Mouse (Mus musculus) heart, embryonic 15.5 days (tissue): ENCODE results near the gene Lonrf2. TPM values are rescaled to one million over a fixed set of nuclear protein-coding genes. Genes with fewer than 3 reads are reported as not detected.

Source experiments
- ATAC-seq: fragments of 200-750 bp; cut with Nextera tagmentation; replicated peaks from 2 replicates; pipeline ENCODE4 v1.8.0; 2017; ENCODE audit warnings: low read depth, moderate TSS enrichment; ENCODE audit not compliant: insufficient number of reproducible peaks, insufficient read depth, low FRiP score
- H3K27ac ChIP-seq: fragments of 300-500 bp; sonication (generic); 2 replicates; pipeline ENCODE4 v1.5.1; 2015; ENCODE audit warnings: mild to moderate bottlenecking, inconsistent platforms
- H3K27me3 ChIP-seq: fragments of 300-500 bp; sonication (generic); 2 replicates; pipeline ENCODE4 v1.6.1; 2015; ENCODE audit warnings: inconsistent platforms
- H3K36me3 ChIP-seq: fragments of 300-500 bp; sonication (generic); 2 replicates; pipeline ENCODE4 v1.6.1; 2015; ENCODE audit warnings: mild to moderate bottlenecking, inconsistent platforms
- H3K4me1 ChIP-seq: fragments of 300-500 bp; sonication (generic); replicated peaks from 2 replicates; pipeline ENCODE4 v1.6.1; 2015; ENCODE audit warnings: inconsistent platforms
- H3K4me2 ChIP-seq: fragments of 300-500 bp; sonication (generic); 2 replicates; pipeline ENCODE4 v1.6.1; 2015; ENCODE audit warnings: inconsistent platforms, mild to moderate bottlenecking, moderate library complexity
- H3K4me3 ChIP-seq: fragments of 300-500 bp; sonication (generic); 2 replicates; pipeline ENCODE4 v1.5.1; 2015; ENCODE audit warnings: mild to moderate bottlenecking, inconsistent platforms
- H3K9ac ChIP-seq: fragments of 300-500 bp; sonication (generic); 2 replicates; pipeline ENCODE4 v1.6.1; 2015; ENCODE audit warnings: mild to moderate bottlenecking, inconsistent platforms
- H3K9me3 ChIP-seq: fragments of 300-500 bp; sonication (generic); replicated peaks from 2 replicates; pipeline ENCODE4 v1.6.1; 2016; ENCODE audit warnings: inconsistent platforms
- WGBS: fragments of 180-500 bp; shearing (Covaris S2); methylation state at CpG from one replicate; pipeline ENCODE4 v1.1.7; 2015; ENCODE audit warnings: mixed read lengths; 5-methylcytosine and 5-hydroxymethylcytosine counted together
- polyA plus RNA-seq: library from polyadenylated mRNA; unstranded; fragments of >200 nt; fragmentation: Nextera tagmentation; extraction: Ambion mirVana; gene quantifications from 2 replicates; pipeline ENCODE4 v1.2.1, GENCODE M21; 2015

Gene Lonrf2
- polyA plus RNA-seq, 1 experiment from 2014 or later: 0.53 TPM

- Histone ChIP-seq H3K9me3 (no peaks in the 10 kb centered on the region), H3K4me2 (peak overlapping the region; percentile 89), H3K4me3 (peak overlapping the region; percentile 57), H3K27me3 (peaks cover 19% of the 10 kb centered on the region), H3K9ac (peak overlapping the region; percentile 55), H3K36me3 (no peaks in the 10 kb centered on the region), H3K4me1 (peaks cover 3% of the 10 kb centered on the region; the same call in 1 of the 2 replicates), H3K27ac (no peak overlapping the region)
- peak; percentile 79 for ATAC-seq
- WGBS: 3% methylated on average over 90 of the region's 103 CpGs
Measured at GRCm38 (mm10) chr1:38835568-38836476, 689 bp downstream of the Lonrf2 start.

GRCm38 (mm10) chr1:38834899-38835298 is 1.6 kb downstream of the Lonrf2 start:
- Histone ChIP-seq H3K9me3 (no peaks in the 10 kb centered on the region), H3K4me3 (peak overlapping the region; percentile 57; the same call in 1 of the 2 replicates), H3K9ac (no peak overlapping the region), H3K4me2 (peak overlapping the region; percentile 89), H3K36me3 (no peaks in the 10 kb centered on the region), H3K4me1 (peaks cover 3% of the 10 kb centered on the region; the same call in 1 of the 2 replicates), H3K27me3 (peaks cover 19% of the 10 kb centered on the region), H3K27ac (no peak overlapping the region)
- no peak for ATAC-seq
- 38% methylated on average over 3 of the region's 3 CpGs for WGBS

GRCm38 (mm10) chr1:38824926-38825325 is 11.6 kb downstream of the Lonrf2 start:
- Histone ChIP-seq H3K9ac (no peak overlapping the region), H3K36me3 (no peaks in the 10 kb centered on the region), H3K27ac (no peak overlapping the region), H3K4me2 (no peak overlapping the region), H3K4me3 (no peak overlapping the region), H3K4me1 (no peaks in the 10 kb centered on the region), H3K9me3 (no peaks in the 10 kb centered on the region), H3K27me3 (no peaks in the 10 kb centered on the region)
- ATAC-seq: no peak
- 73% methylated on average over 2 of the region's 2 CpGs for WGBS

- ATAC-seq: no peak
- Histone ChIP-seq H3K9me3 (no peaks in the 10 kb centered on the region), H3K27me3 (no peaks in the 10 kb centered on the region), H3K9ac (no peak overlapping the region), H3K4me2 (no peak overlapping the region), H3K4me1 (no peaks in the 10 kb centered on the region), H3K36me3 (no peaks in the 10 kb centered on the region), H3K27ac (no peak overlapping the region), H3K4me3 (no peak overlapping the region)
- WGBS: 71% methylated on average over 2 of the region's 2 CpGs
Measured at GRCm38 (mm10) chr1:38823851-38824250, 12.7 kb downstream of the Lonrf2 start.

GRCm38 (mm10) chr1:38819691-38820090 is 16.8 kb downstream of the Lonrf2 start:
- H3K27ac ChIP-seq: no peak overlapping the region
- H3K4me1 ChIP-seq: no peaks in the 10 kb centered on the region
- H3K36me3 ChIP-seq: no peaks in the 10 kb centered on the region
- no peak for ATAC-seq
- no peaks in the 10 kb centered on the region for H3K9me3 ChIP-seq
- H3K4me2 ChIP-seq: no peak overlapping the region
- no peak overlapping the region for H3K4me3 ChIP-seq
- H3K27me3 ChIP-seq: no peaks in the 10 kb centered on the region
- H3K9ac ChIP-seq: no peak overlapping the region

GRCm38 (mm10) chr1:38817671-38818070 is 18.8 kb downstream of the Lonrf2 start:
- Histone ChIP-seq H3K9me3 (no peaks in the 10 kb centered on the region), H3K27ac (no peak overlapping the region), H3K27me3 (no peaks in the 10 kb centered on the region), H3K4me1 (no peaks in the 10 kb centered on the region), H3K9ac (no peak overlapping the region), H3K4me2 (no peak overlapping the region), H3K36me3 (no peaks in the 10 kb centered on the region), H3K4me3 (no peak overlapping the region)
- ATAC-seq: no peak
- WGBS: 69% methylated on average over 3 of the region's 3 CpGs

GRCm38 (mm10) chr1:38817268-38817667 is 19.2 kb downstream of the Lonrf2 start:
- no peaks in the 10 kb centered on the region for H3K27me3 ChIP-seq
- WGBS: 68% methylated on average over 9 of the region's 9 CpGs
- no peaks in the 10 kb centered on the region for H3K4me1 ChIP-seq
- ATAC-seq: no peak
- no peak overlapping the region for H3K4me3 ChIP-seq
- no peaks in the 10 kb centered on the region for H3K9me3 ChIP-seq
- no peaks in the 10 kb centered on the region for H3K36me3 ChIP-seq
- H3K27ac ChIP-seq: no peak overlapping the region
- H3K4me2 ChIP-seq: no peak overlapping the region
- no peak overlapping the region for H3K9ac ChIP-seq

GRCm38 (mm10) chr1:38816306-38816705 is 20.2 kb downstream of the Lonrf2 start:
- H3K4me1 ChIP-seq: no peaks in the 10 kb centered on the region
- H3K27ac ChIP-seq: no peak overlapping the region
- H3K9me3 ChIP-seq: no peaks in the 10 kb centered on the region
- H3K4me2 ChIP-seq: no peak overlapping the region
- no peak overlapping the region for H3K9ac ChIP-seq
- 54% methylated on average over 4 of the region's 4 CpGs for whole genome bisulfite sequencing
- H3K36me3 ChIP-seq: 0 out of 2 replicates have a peak, but pooled peaks cover 3% of the 10 kb centered on the region
- no peak overlapping the region for H3K4me3 ChIP-seq
- no peaks in the 10 kb centered on the region for H3K27me3 ChIP-seq
- no peak for ATAC-seq

- WGBS: 92% methylated on average over 4 of the region's 4 CpGs
- no peak overlapping the region for H3K27ac ChIP-seq
- H3K9me3 ChIP-seq: no peaks in the 10 kb centered on the region
- no peak overlapping the region for H3K4me3 ChIP-seq
- H3K36me3 ChIP-seq: 0 out of 2 replicates have a peak, but pooled peaks cover 3% of the 10 kb centered on the region
- no peak for ATAC-seq
- H3K4me2 ChIP-seq: no peak overlapping the region
- H3K27me3 ChIP-seq: no peaks in the 10 kb centered on the region
- no peaks in the 10 kb centered on the region for H3K4me1 ChIP-seq
- H3K9ac ChIP-seq: no peak overlapping the region
Measured at GRCm38 (mm10) chr1:38807121-38807520, 29.4 kb downstream of the Lonrf2 start.

GRCm38 (mm10) chr1:38800402-38800801 is 36.1 kb downstream of the Lonrf2 start:
- Histone ChIP-seq H3K9ac (no peak overlapping the region), H3K4me3 (no peak overlapping the region), H3K4me2 (no peak overlapping the region), H3K27me3 (no peaks in the 10 kb centered on the region), H3K27ac (no peak overlapping the region), H3K9me3 (no peaks in the 10 kb centered on the region), H3K36me3 (no peaks in the 10 kb centered on the region), H3K4me1 (no peaks in the 10 kb centered on the region)
- ATAC-seq: no peak
- WGBS: 73% methylated on average over 7 of the region's 7 CpGs

- Histone ChIP-seq H3K4me3 (no peak overlapping the region), H3K27ac (no peak overlapping the region), H3K4me2 (no peak overlapping the region), H3K36me3 (no peaks in the 10 kb centered on the region), H3K9ac (no peak overlapping the region), H3K9me3 (no peaks in the 10 kb centered on the region), H3K4me1 (no peaks in the 10 kb centered on the region), H3K27me3 (no peaks in the 10 kb centered on the region)
- no peak for ATAC-seq
- 38% methylated on average over 3 of the region's 3 CpGs for WGBS
Measured at GRCm38 (mm10) chr1:38799304-38799703, 37.2 kb downstream of the Lonrf2 start.

GRCm38 (mm10) chr1:38796936-38797335 is 39.6 kb downstream of the Lonrf2 start:
- H3K27ac ChIP-seq: no peak overlapping the region
- ATAC-seq: no peak
- H3K4me1 ChIP-seq: no peaks in the 10 kb centered on the region
- H3K9ac ChIP-seq: no peak overlapping the region
- H3K27me3 ChIP-seq: no peaks in the 10 kb centered on the region
- no peaks in the 10 kb centered on the region for H3K9me3 ChIP-seq
- no peak overlapping the region for H3K4me2 ChIP-seq
- H3K36me3 ChIP-seq: no peaks in the 10 kb centered on the region
- WGBS: 63% methylated on average over 6 of the region's 6 CpGs
- H3K4me3 ChIP-seq: no peak overlapping the region
